Mouse (Mus musculus) neutrophil, adult 65 days (primary cell): ENCODE data around the gene 1700003E16Rik. TPM values are rescaled to one million over a fixed set of nuclear protein-coding genes. Genes with fewer than 3 reads are reported as not detected.

Source experiments
- total RNA-seq: library from RNA; stranded (reverse); gene quantifications from 2 replicates; pipeline ENCODE4 v1.2.4, GENCODE M21; 2023

Gene 1700003E16Rik
- not detected in 2 replicates for total RNA-seq

DNA sequence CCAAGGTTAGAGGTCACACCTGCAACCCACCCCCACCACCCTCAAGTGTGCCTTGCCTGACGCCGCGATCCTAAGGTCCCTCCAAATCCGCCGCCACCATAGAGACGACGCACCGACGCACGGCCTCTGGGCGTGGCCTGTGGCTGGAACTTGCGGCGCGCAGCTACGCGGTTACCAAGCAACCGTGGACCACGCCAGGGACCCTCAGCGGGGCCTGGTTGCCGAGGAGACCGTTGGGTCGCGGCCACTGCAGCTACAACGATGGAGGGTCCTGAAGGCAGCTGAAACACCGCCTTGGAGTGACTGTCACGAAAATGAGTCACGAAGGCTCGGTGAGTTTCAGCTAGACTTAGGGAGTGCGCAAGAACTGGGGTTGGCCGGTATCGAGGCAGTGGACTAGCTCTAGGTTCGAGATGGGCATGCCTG is at the start of gene 1700003E16Rik, which contains the start of gene Wdr54:
Gene 1700003E16Rik (plus strand): TSS at position 146 of the 426 bp plus-strand sequence.
Gene Wdr54 (minus strand): TSS at position 139 of the 426 bp plus-strand sequence.

DNA sequence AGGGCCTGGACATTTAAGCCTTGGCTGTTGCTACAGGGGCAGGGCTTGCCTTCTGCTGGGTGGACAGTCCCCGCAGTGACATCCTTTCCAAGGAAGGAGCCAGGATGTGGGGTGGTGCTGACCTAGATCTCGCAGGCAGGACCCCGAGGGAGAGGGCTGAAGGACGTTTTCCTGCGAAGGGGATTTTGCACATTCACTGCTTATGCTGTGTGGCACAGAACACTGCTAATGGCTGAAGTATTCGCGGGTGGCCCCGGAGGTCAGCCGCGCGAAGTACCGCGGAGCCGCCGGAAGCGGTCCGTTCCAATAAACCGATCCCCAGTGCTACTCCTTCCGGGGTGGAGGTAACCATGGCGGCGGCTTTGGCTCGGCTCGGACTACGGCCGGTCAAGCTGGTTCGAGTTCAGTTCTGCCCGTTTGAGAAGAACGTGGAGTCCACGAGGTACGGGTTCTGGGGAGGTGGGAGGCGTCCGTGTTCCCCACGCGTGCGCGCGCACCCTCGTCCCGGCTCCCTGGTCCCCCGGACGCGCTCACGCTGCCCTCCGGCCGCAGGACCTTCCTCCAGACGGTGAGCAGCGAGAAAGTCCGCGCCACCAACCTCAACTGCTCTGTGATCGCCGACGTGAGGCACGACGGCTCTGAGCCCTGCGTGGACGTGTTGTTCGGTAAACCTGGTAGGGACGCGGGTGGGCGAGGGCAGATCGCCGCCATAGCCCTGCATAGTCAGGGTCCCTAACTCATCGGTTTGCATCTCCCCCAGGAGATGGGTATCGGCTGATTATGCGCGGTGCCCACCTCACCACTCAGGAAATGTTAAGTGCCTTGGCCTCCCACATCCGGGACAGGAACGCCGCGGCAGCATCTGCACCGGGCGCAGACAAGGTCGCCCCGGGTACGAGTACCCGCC is 47.2 kb upstream of the 1700003E16Rik start, which contains the start of gene Mrpl53:
Gene Mrpl53 (plus strand): TSS at position 279 of the 907 bp plus-strand sequence.

GRCm38 (mm10) chr6:83115011-83115671 is 41.1 kb upstream of the 1700003E16Rik start, which contains the start of gene Mogs:
Gene Mogs (plus strand): TSS chr6:83115496.

DNA sequence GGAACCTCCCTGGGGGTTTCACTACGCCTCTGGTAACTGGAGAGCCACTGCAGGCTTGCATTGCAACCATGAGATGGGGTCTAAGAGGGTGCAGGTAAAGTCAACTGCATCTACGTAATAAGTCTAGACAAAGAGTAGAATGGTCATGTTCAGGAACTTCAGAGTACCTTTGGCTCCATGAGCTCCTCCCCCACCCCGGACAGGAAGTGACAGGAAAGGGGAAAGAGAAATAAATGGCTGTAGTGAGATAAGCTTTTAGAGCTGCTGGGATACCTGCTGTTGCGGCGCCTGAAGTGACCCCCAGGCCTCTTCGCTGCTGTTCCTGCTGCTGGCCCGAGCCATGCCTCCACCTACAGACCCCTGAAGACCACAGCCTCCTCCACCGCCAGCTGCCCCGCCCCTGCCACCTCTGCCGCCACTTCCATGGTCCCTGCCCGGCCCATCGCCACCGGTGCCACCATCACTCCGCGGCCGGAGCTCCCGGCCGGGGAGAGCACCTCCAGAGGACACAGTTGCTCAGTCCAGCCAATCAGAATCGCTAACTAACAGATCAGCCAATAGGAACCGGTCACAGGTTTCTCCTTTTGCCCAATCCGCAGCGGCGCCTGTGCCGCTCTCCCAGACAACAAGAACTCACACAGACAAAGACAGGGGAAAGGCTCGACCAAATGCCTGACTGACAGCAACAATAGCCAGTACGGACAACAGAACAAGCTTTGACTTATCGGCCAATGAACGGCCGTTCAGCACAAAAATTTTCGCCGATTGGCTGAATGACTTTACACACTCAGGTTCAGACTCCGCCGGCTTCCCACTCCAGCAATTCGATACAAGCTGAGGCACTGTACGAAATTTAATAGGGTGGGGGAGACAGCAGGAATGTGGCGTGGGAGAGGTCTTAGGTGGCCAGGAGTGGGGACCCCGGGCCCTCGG is 35.0 kb upstream of the 1700003E16Rik start, which contains the start of gene Wbp1:
Gene Wbp1 (minus strand): TSS at position 630 of the 933 bp plus-strand sequence.

DNA sequence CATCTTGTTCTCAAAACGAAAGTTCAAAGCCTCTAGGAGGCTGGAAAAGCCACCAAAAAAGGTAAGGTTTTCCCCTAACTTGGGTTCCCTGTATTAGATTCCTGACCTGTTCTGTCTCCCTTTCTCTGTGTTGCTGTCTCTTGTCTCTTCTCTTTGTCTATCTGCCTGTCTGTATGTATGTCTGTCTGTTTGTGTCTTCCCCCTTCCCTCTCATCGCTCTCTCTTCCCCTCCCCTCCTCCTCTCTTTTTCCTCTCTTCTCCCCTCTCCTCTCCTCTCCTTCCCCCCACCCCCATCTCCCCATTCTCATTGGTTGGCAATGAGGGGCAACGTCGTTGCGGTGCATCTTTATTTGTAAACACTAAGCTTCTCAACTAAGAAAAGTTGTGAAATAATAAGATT is 30.9 kb upstream of the 1700003E16Rik start, which contains the start of gene Ino80b:
Gene Ino80b (minus strand): TSS at position 101 of the 400 bp plus-strand sequence.

DNA sequence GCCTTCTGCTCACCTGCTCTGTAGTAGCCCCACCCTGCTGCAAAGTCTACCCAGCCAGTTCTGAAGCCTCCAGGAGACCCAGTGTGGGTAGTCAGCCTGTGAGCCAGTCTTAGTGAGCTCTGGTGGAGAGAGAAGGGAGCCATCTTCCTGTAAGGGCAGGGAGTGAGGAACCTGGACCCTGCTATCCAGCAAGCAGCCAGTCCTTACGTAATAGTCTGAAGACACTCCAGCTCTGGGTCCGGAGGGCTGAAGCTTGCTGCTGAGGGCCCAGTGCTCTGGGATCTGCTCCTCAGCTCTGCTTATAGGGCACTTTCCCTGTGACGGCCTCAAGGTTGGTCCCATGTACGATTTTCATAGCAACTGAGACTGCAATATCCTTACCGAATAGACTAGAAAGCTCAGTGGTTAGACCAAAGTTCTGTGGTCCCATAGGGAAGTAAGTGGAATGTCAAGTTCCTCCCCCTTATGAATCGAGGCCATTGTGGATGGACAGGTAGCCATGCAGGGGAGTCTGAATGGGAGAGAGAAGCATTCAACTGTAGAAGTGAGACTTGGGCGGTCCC is 21.2 kb upstream of the 1700003E16Rik start, which contains the start of gene Rtkn:
Gene Rtkn (plus strand): TSS at position 513 of the 563 bp plus-strand sequence.

GRCm38 (mm10) chr6:83165607-83166242 is 9.5 kb downstream of the 1700003E16Rik start, which contains the start of gene Dctn1:
Gene Dctn1 (plus strand): TSS chr6:83165920.

Other genes with a start within 250 kb of the 1700003E16Rik start
- 24.2 and 37.5 TPM in 2 replicates for gene Sema4f, start 216.6 kb upstream of the 1700003E16Rik start, total RNA-seq
- 2.1 and 3.1 TPM in 2 replicates for gene M1ap, start 209.5 kb upstream of the 1700003E16Rik start, total RNA-seq
- 23.0 and 23.7 TPM in 2 replicates for gene Dok1, start 122.9 kb upstream of the 1700003E16Rik start, total RNA-seq
- gene Loxl3, start 122.2 kb upstream of the 1700003E16Rik start, total RNA-seq = 0.86 and 1.0 TPM in 2 replicates
- 213 and 248 TPM in 2 replicates for gene Aup1, start 101.9 kb upstream of the 1700003E16Rik start, total RNA-seq
- 28.7 and 51.2 TPM in 2 replicates for gene Htra2, start 101.1 kb upstream of the 1700003E16Rik start, total RNA-seq
- 4.4 and 7.9 TPM in 2 replicates for gene Dqx1, start 98.6 kb upstream of the 1700003E16Rik start, total RNA-seq
- not detected in 2 replicates for gene Tlx2, start 86.1 kb upstream of the 1700003E16Rik start, total RNA-seq
- gene Pcgf1, start 78.5 kb upstream of the 1700003E16Rik start, total RNA-seq = 13.1 and 13.9 TPM in 2 replicates
- gene Lbx2, start 70.0 kb upstream of the 1700003E16Rik start, total RNA-seq = not detected in 2 replicates
- 4.2 and 4.8 TPM in 2 replicates for gene Ccdc142, start 54.8 kb upstream of the 1700003E16Rik start, total RNA-seq
- gene Gm42688, start 54.8 kb upstream of the 1700003E16Rik start, total RNA-seq = 3.2 and 4.4 TPM in 2 replicates
- 19.1 and 19.8 TPM in 2 replicates for gene Mrpl53, start 47.4 kb upstream of the 1700003E16Rik start, total RNA-seq
- 18.9 and 25.1 TPM in 2 replicates for gene Mogs, start 40.9 kb upstream of the 1700003E16Rik start, total RNA-seq
- gene Wbp1, start 34.8 kb upstream of the 1700003E16Rik start, total RNA-seq = 26.7 and 32.6 TPM in 2 replicates
- 16.4 TPM in 2 replicates for gene Ino80b, start 31.0 kb upstream of the 1700003E16Rik start, total RNA-seq
- gene Rtkn, start 20.9 kb upstream of the 1700003E16Rik start, total RNA-seq = 0.66 TPM in 1 of 2 replicates, not detected in the other
- gene Wdr54, start within 50 bp of the 1700003E16Rik start, total RNA-seq = not detected in 2 replicates
- 91.8 and 114 TPM in 2 replicates for gene Dctn1, start 9.5 kb downstream of the 1700003E16Rik start, total RNA-seq
- gene Slc4a5, start 63.4 kb downstream of the 1700003E16Rik start, total RNA-seq = not detected in 2 replicates
- gene Mthfd2, start 169.5 kb downstream of the 1700003E16Rik start, total RNA-seq = 18.4 and 19.1 TPM in 2 replicates
- 180 and 209 TPM in 2 replicates for gene Mob1a, start 169.6 kb downstream of the 1700003E16Rik start, total RNA-seq
- 9.3 and 11.1 TPM in 2 replicates for gene Bola3, start 192.7 kb downstream of the 1700003E16Rik start, total RNA-seq